ENCODE assay signal across 12 mouse cellular contexts in genomic region chr13:110913687-110914086, GRCm38 (mm10).
DNase-seq lines count a peak whose midpoint lies in the region; ATAC-seq and TF ChIP-seq lines count a peak whose summit lies in the region.
"Had no signal": no experiment of that assay in that cellular context is flagged by ENCODE, and none has a peak within 500 bp of the region (broad histone marks: within the 10 kb centered on the region; RNA-seq: fewer than 3 reads in every experiment).

No protein-coding gene starts in this region.

- no peaks in the 10 kb centered on the region for H3K9me3 ChIP-seq in midbrain, embryonic 10.5 days (replicated peaks)
- H3K9me3 ChIP-seq: embryonic facial prominence, embryonic 10.5 days; hindbrain, embryonic 12.5 days had no signal

- no peak for TF ChIP-seq POLR2A in lung, adult 2 months (IDR thresholded peaks at IDR 0.05; ENCODE audit: borderline replicate concordance, extremely low read depth, low read depth, low read length)

- H3K4me1 ChIP-seq in lung, adult 2 months (ENCODE audit: control insufficient read depth, insufficient read depth, low read length), result no peaks in the 10 kb centered on the region
- no peaks in the 10 kb centered on the region for H3K4me1 ChIP-seq in midbrain, embryonic 10.5 days
- H3K4me1 ChIP-seq: embryonic facial prominence, embryonic 10.5 days; hindbrain, embryonic 12.5 days had no signal

- 71% methylated on average over 5 of the region's 5 CpGs for WGBS in lung, adult 2 months
- 90% methylated on average over 5 of the region's 5 CpGs for WGBS in midbrain, embryonic 10.5 days

- no peak overlapping the region for H3K4me3 ChIP-seq in lung, adult 2 months (replicated peaks; ENCODE audit: extremely low read depth, low read depth, low read length)
- no peak overlapping the region for H3K4me3 ChIP-seq in midbrain, embryonic 10.5 days
- H3K4me3 ChIP-seq: embryonic facial prominence, embryonic 10.5 days; hindbrain, embryonic 12.5 days had no signal

- H3K27me3 ChIP-seq in midbrain, embryonic 10.5 days (ENCODE audit: low read depth, poor library complexity, severe bottlenecking), result no peaks in the 10 kb centered on the region
- H3K27me3 ChIP-seq: hindbrain, embryonic 12.5 days had no signal

- no peak overlapping the region for H3K27ac ChIP-seq in midbrain, embryonic 10.5 days (replicated peaks)
- H3K27ac ChIP-seq: embryonic facial prominence, embryonic 10.5 days; hindbrain, embryonic 12.5 days had no signal

- intact Hi-C loops in left cerebral cortex, postnatal 25 days (cut with DNase I), result no loop called here

- no peak for TF ChIP-seq CTCF in lung, adult 2 months (IDR thresholded peaks at IDR 0.05; ENCODE audit: insufficient read depth, low read length)

- ATAC-seq in cerebellum, adult (ENCODE audit: insufficient number of reproducible peaks, low FRiP score, low TSS enrichment), result peak; percentile 87
- no peak for ATAC-seq in megakaryocyte progenitor cell, adult 5-6 weeks (replicated peaks; ENCODE audit: poor library complexity)

- peak; percentile 13 for DNase-seq in adrenal gland, postnatal 14 days
- no peak for DNase-seq in adrenal gland, postnatal 4 days (ENCODE audit: low spot score in 2 of 2)
- peak; percentile 31 to 70 for DNase-seq in frontal cortex, adult 2 months (ENCODE audit: extremely low spot score in 1 of 2, low spot score in 1 of 2)
- DNase-seq in left cerebral cortex, postnatal 25 days (ENCODE audit: low spot score in 2 of 2), result peak; percentile 18 to 75
- DNase-seq in lung, adult 2 months, result no peak
- DNase-seq in midbrain, embryonic 10.5 days (ENCODE audit: low spot score), result no peak
- DNase-seq: kidney, postnatal 36 days; lung, adult 18-20 months had no signal

- H3K36me3 ChIP-seq in midbrain, embryonic 10.5 days, result no peaks in the 10 kb centered on the region
- H3K36me3 ChIP-seq: embryonic facial prominence, embryonic 10.5 days; hindbrain, embryonic 12.5 days had no signal

Comparison
In these comparisons a context has a peak if more than half of its experiments do, and no peak if none do; other contexts are left out.
1. DNase-seq: peak in adrenal gland, postnatal 14 days (single experiment), frontal cortex, adult 2 months (2 of 2) and left cerebral cortex, postnatal 25 days (2 of 2); none in adrenal gland, postnatal 4 days (0 of 2), lung, adult 2 months (single experiment) and midbrain, embryonic 10.5 days (single experiment).